ENCODE assay signal across 25 mouse cellular contexts in genomic region chr7:37439912-37440311, GRCm38 (mm10).
DNase-seq lines count a peak whose midpoint lies in the region; ATAC-seq lines count a peak whose summit lies in the region.
"Had no signal": no experiment of that assay in that cellular context is flagged by ENCODE, and none has a peak within 500 bp of the region (broad histone marks: within the 10 kb centered on the region; RNA-seq: fewer than 3 reads in every experiment).

No protein-coding gene starts in this region.

- H3K9me3 ChIP-seq in forebrain, embryonic 15.5 days, result no peaks in the 10 kb centered on the region
- H3K9me3 ChIP-seq in forebrain, embryonic 16.5 days (ENCODE audit: control insufficient read depth, low read length), result peaks cover 3% of the 10 kb centered on the region; the same call in 1 of the 2 replicates
- H3K9me3 ChIP-seq in midbrain, embryonic 11.5 days (ENCODE audit: control insufficient read depth, low read length), result no peaks in the 10 kb centered on the region
- H3K9me3 ChIP-seq in midbrain, embryonic 16.5 days (replicated peaks; ENCODE audit: control insufficient read depth, low read length, poor library complexity, severe bottlenecking), result 0 out of 2 replicates have a peak, but pooled peaks cover 2% of the 10 kb centered on the region
- H3K9me3 ChIP-seq in hindbrain, embryonic 13.5 days, result no peaks in the 10 kb centered on the region
- H3K9me3 ChIP-seq: kidney, embryonic 15.5 days; limb, embryonic 13.5 days had no signal

- H3K4me2 ChIP-seq in forebrain, embryonic 15.5 days (replicated peaks), result no peak overlapping the region
- H3K4me2 ChIP-seq in forebrain, embryonic 16.5 days (ENCODE audit: low read length), result no peak overlapping the region
- H3K4me2 ChIP-seq in midbrain, embryonic 11.5 days, result no peak overlapping the region
- H3K4me2 ChIP-seq in midbrain, embryonic 16.5 days (ENCODE audit: low read length), result no peak overlapping the region
- H3K4me2 ChIP-seq in hindbrain, embryonic 13.5 days, result no peak overlapping the region
- H3K4me2 ChIP-seq: embryonic facial prominence, embryonic 12.5 days; heart, embryonic 13.5 days; kidney, embryonic 15.5 days; liver, embryonic 12.5 days had no signal

- no peaks in the 10 kb centered on the region for H3K36me3 ChIP-seq in forebrain, embryonic 15.5 days
- no peaks in the 10 kb centered on the region for H3K36me3 ChIP-seq in forebrain, embryonic 16.5 days (ENCODE audit: control insufficient read depth, insufficient read depth)
- no peaks in the 10 kb centered on the region for H3K36me3 ChIP-seq in midbrain, embryonic 11.5 days (ENCODE audit: control insufficient read depth, insufficient read depth, low read length)
- H3K36me3 ChIP-seq in midbrain, embryonic 16.5 days (ENCODE audit: control insufficient read depth, insufficient read depth, low read length), result no peaks in the 10 kb centered on the region
- H3K36me3 ChIP-seq in hindbrain, embryonic 13.5 days, result 0 out of 2 replicates have a peak, but pooled peaks cover 3% of the 10 kb centered on the region
- H3K36me3 ChIP-seq: embryonic facial prominence, embryonic 12.5 days; heart, embryonic 13.5 days; kidney, embryonic 15.5 days; limb, embryonic 13.5 days; liver, embryonic 12.5 days had no signal

- no peak overlapping the region for H3K27ac ChIP-seq in forebrain, embryonic 15.5 days (replicated peaks)
- H3K27ac ChIP-seq in forebrain, embryonic 16.5 days (ENCODE audit: low read length), result no peak overlapping the region
- no peak overlapping the region for H3K27ac ChIP-seq in midbrain, embryonic 11.5 days (ENCODE audit: low read depth, low read length)
- H3K27ac ChIP-seq in midbrain, embryonic 16.5 days (ENCODE audit: low read length), result no peak overlapping the region
- H3K27ac ChIP-seq in hindbrain, embryonic 13.5 days, result no peak overlapping the region
- H3K27ac ChIP-seq: embryonic facial prominence, embryonic 12.5 days; heart, embryonic 13.5 days; kidney, embryonic 15.5 days; limb, embryonic 13.5 days; liver, embryonic 12.5 days had no signal

- DNase-seq in midbrain, embryonic 11.5 days (ENCODE audit: low spot score, missing footprints), result no peak
- DNase-seq in adrenal gland, adult 8-10 months, result no peak
- DNase-seq in testis, postnatal 10 days (ENCODE audit: low spot score), result no peak
- DNase-seq: cerebellum, adult 11 months; cerebellum, adult 9-11 months; heart, postnatal 14 days; kidney, postnatal 36 days; layer of hippocampus, postnatal 36 days; lung, adult 18-20 months; lung, postnatal 10 days; right cerebral cortex, adult 18-20 months; right cerebral cortex, postnatal 4 days; thymus, postnatal 25 days had no signal

- 85% methylated on average over 13 of the region's 13 CpGs for WGBS in forebrain, embryonic 15.5 days
- WGBS in forebrain, embryonic 16.5 days, result 88% methylated on average over 13 of the region's 13 CpGs
- WGBS in midbrain, embryonic 11.5 days, result 84% methylated on average over 13 of the region's 13 CpGs
- 81% methylated on average over 13 of the region's 13 CpGs for WGBS in midbrain, embryonic 16.5 days
- 79% methylated on average over 13 of the region's 13 CpGs for WGBS in hindbrain, embryonic 13.5 days

- no peaks in the 10 kb centered on the region for H3K27me3 ChIP-seq in forebrain, embryonic 15.5 days
- H3K27me3 ChIP-seq in forebrain, embryonic 16.5 days (replicated peaks; ENCODE audit: control insufficient read depth, insufficient read depth, low read length), result no peaks in the 10 kb centered on the region
- H3K27me3 ChIP-seq in midbrain, embryonic 11.5 days (ENCODE audit: control insufficient read depth, insufficient read depth, low read length), result no peaks in the 10 kb centered on the region
- no peaks in the 10 kb centered on the region for H3K27me3 ChIP-seq in midbrain, embryonic 16.5 days (ENCODE audit: control insufficient read depth, insufficient read depth, low read depth, low read length)
- 0 out of 2 replicates have a peak, but pooled peaks cover 2% of the 10 kb centered on the region for H3K27me3 ChIP-seq in hindbrain, embryonic 13.5 days
- H3K27me3 ChIP-seq: heart, embryonic 13.5 days; kidney, embryonic 15.5 days; liver, embryonic 12.5 days; Patski had no signal

- H3K4me3 ChIP-seq in forebrain, embryonic 15.5 days, result no peak overlapping the region
- no peak overlapping the region for H3K4me3 ChIP-seq in forebrain, embryonic 16.5 days (replicated peaks; ENCODE audit: low read length)
- no peak overlapping the region for H3K4me3 ChIP-seq in midbrain, embryonic 11.5 days (ENCODE audit: low read depth, low read length)
- no peak overlapping the region for H3K4me3 ChIP-seq in midbrain, embryonic 16.5 days (ENCODE audit: low read depth, low read length)
- no peak overlapping the region for H3K4me3 ChIP-seq in hindbrain, embryonic 13.5 days
- H3K4me3 ChIP-seq: embryonic facial prominence, embryonic 12.5 days; heart, embryonic 13.5 days; kidney, embryonic 15.5 days; limb, embryonic 13.5 days; liver, embryonic 12.5 days had no signal

- ATAC-seq in forebrain, embryonic 15.5 days (replicated peaks), result peak; percentile 32; the same call in 1 of the 2 replicates
- no peak for ATAC-seq in forebrain, embryonic 16.5 days
- 0 out of 2 replicates have a peak, but pooled peaks have one; percentile 33 for ATAC-seq in midbrain, embryonic 11.5 days (ENCODE audit: low FRiP score)
- no peak for ATAC-seq in midbrain, embryonic 16.5 days
- peak; percentile 6; the same call in 1 of the 2 replicates for ATAC-seq in common myeloid progenitor, adult 5-6 weeks (replicated peaks; ENCODE audit: low read depth, poor library complexity, severe bottlenecking)
- 0 out of 2 replicates have a peak, but pooled peaks have one; percentile 10 for ATAC-seq in hindbrain, embryonic 13.5 days (ENCODE audit: low FRiP score)
- ATAC-seq: intestine, postnatal 0 days; liver, embryonic 12.5 days; Patski had no signal

- no peak overlapping the region for H3K9ac ChIP-seq in forebrain, embryonic 15.5 days (replicated peaks)
- H3K9ac ChIP-seq in forebrain, embryonic 16.5 days (replicated peaks; ENCODE audit: low read depth, low read length), result no peak overlapping the region
- H3K9ac ChIP-seq in midbrain, embryonic 11.5 days (ENCODE audit: low read length), result no peak overlapping the region
- no peak overlapping the region for H3K9ac ChIP-seq in midbrain, embryonic 16.5 days (ENCODE audit: low read depth, low read length)
- H3K9ac ChIP-seq in hindbrain, embryonic 13.5 days, result no peak overlapping the region
- H3K9ac ChIP-seq: embryonic facial prominence, embryonic 12.5 days; heart, embryonic 13.5 days; kidney, embryonic 15.5 days; limb, embryonic 13.5 days; liver, embryonic 12.5 days had no signal

- H3K4me1 ChIP-seq in forebrain, embryonic 15.5 days, result no peaks in the 10 kb centered on the region
- H3K4me1 ChIP-seq in forebrain, embryonic 16.5 days (replicated peaks; ENCODE audit: control insufficient read depth, insufficient read depth, low read length), result no peaks in the 10 kb centered on the region
- peaks cover 6% of the 10 kb centered on the region; the same call in 1 of the 2 replicates for H3K4me1 ChIP-seq in midbrain, embryonic 11.5 days (ENCODE audit: control insufficient read depth, insufficient read depth, low read length)
- peaks cover 6% of the 10 kb centered on the region; the same call in 1 of the 2 replicates for H3K4me1 ChIP-seq in midbrain, embryonic 16.5 days (ENCODE audit: control insufficient read depth, insufficient read depth, low read length)
- peaks cover 13% of the 10 kb centered on the region for H3K4me1 ChIP-seq in hindbrain, embryonic 13.5 days (replicated peaks)
- H3K4me1 ChIP-seq: heart, embryonic 13.5 days; liver, embryonic 12.5 days had no signal

Comparison
In these comparisons a context has a peak if more than half of its experiments do, and no peak if none do; other contexts are left out.
1. ATAC-seq: peak in forebrain, embryonic 15.5 days (single experiment), midbrain, embryonic 11.5 days (single experiment), common myeloid progenitor, adult 5-6 weeks (single experiment) and hindbrain, embryonic 13.5 days (single experiment); none in forebrain, embryonic 16.5 days (single experiment) and midbrain, embryonic 16.5 days (single experiment).